Mouse (Mus musculus): ENCODE results near the gene Rpl7l1.

Rpl7l1 gene

GRCm38 (mm10) chr17:46776087-46776486, 6.4 kb downstream of the Rpl7l1 start:
- in situ Hi-C loops (cut with MboI, MseI) = loop anchor here in 1 of 2 experiments (10.0 kb wide), 1 partner anchor 1259 kb away; the partner anchor contains the start of gene 1700122O11Rik

- in situ Hi-C loops (cut with MboI, MseI) = loop anchor here in 1 of 2 experiments (10.0 kb wide), 1 partner anchor 1260 kb away; the partner anchor contains the start of gene 1700122O11Rik
Measured at GRCm38 (mm10) chr17:46775070-46775469, 7.4 kb downstream of the Rpl7l1 start.

DNA sequence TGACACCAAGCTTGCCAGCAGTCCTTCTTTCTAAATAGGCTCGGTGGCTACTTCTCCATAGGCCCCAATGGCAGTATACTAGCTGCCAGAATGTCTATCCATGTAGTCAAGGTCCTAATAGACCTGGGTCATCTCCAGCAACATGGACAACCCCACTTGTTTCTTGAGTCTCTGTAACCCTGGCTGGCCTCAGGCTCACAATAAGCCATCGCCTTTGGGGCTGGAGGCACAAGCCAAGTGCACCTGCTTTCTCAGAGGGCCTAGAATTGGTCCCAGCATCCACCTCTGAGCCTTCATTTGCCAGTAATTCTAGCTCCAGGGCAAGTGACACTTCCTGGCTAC, 8.4 kb downstream of the Rpl7l1 start:
- in situ Hi-C loops (cut with MboI, MseI) = loop anchor here (5.0 to 10.0 kb wide), 2 partner anchors 108 to 1261 kb away; partner anchors contain the start of gene 1700122O11Rik (in 1 of the 2)

DNA sequence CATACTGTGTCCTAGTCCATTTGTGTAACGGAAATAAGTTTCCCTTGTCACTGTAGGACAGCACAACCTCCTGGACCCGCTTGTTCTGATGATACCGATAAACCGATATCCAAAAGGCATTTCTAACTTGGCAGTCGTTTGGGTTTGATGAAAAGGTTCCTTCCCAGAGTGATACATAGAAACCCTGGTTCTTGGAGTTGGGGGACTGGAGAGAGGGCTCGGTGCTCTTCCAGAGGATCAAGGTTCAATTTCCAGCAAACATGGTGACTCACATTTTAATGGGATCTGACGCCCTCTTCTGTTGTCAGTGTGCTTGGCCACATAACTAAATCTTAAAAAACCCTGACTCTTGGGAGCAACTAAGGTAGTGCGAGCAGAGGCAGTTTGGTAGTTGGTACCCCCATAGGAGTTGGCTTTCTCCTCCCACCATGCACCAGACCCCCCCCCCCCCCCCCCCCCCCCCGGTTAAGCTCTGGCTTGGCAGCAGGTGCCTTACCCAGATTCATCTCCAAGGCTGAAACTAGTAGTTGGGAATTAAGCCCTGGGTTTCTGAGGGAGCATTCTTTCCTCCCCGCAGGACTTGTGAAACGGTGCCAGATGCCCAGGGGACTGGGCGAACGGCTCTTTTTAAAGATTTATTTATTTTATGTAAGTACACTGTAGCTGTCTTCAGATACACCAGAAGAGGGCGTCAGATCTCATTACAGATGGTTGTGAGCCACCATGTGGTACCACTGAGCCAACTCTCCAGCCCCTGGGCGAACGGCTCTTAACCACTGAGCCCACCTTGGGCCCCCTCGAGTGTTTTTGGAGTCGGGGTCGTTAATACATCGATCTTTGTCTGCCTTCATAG, 9.0 kb downstream of the Rpl7l1 start:
- in situ Hi-C loops (cut with MboI, MseI) = loop anchor here (5.0 to 10.0 kb wide), 2 partner anchors 109 to 1261 kb away; partner anchors contain the start of gene 1700122O11Rik (in 1 of the 2)

GRCm38 (mm10) chr17:46772404-46773277, 9.8 kb downstream of the Rpl7l1 start, which contains the start of gene 2310039H08Rik:
TSS of gene 2310039H08Rik (plus strand) at chr17:46772635.
- in situ Hi-C loops (cut with MboI, MseI) = loop anchor here (5.0 to 10.0 kb wide), 2 partner anchors 110 to 1262 kb away; partner anchors contain the start of gene 1700122O11Rik (in 1 of the 2)

DNA sequence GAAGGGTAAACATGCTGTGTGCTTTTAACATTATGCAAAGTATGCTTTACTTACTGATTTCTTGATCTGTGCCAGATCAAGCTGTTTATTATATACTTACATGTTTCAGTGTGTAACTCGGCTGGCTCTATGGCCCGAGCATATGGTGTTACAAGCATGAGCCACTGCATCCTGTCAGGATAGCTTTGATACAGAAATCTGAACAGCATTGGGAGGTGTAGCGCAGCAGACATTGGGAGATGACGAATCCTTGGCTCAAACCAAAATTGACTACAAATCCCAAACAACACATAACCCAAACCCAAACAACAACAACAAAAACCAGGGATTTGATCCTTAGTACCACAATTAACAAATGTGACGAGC, 10.5 kb downstream of the Rpl7l1 start:
- in situ Hi-C loops (cut with MboI, MseI) = loop anchor here (5.0 to 10.0 kb wide), 2 partner anchors 110 to 1263 kb away; partner anchors contain the start of gene 1700122O11Rik (in 1 of the 2)

DNA sequence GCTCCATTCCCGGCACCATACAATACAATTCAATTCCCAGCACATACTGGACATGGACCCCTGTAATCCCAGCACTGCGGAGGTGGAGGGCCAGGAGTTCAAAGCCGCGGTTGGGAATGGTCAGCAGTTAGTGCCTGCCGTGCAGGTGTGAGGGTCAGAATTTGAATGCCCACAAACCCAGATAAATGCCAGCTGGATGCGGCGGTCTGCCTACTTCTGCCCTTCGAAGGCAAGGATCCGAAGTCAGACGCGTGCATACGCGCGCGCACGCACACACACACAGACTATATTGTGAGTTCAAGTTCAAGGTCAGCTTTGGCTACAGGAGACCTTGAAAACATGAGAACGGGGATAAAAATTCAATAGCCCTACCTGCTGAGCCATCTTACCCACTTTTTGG, 10.9 kb downstream of the Rpl7l1 start:
- in situ Hi-C loops (cut with MboI, MseI) = loop anchor here (5.0 to 10.0 kb wide), 2 partner anchors 111 to 1263 kb away; partner anchors contain the start of gene 1700122O11Rik (in 1 of the 2)

DNA sequence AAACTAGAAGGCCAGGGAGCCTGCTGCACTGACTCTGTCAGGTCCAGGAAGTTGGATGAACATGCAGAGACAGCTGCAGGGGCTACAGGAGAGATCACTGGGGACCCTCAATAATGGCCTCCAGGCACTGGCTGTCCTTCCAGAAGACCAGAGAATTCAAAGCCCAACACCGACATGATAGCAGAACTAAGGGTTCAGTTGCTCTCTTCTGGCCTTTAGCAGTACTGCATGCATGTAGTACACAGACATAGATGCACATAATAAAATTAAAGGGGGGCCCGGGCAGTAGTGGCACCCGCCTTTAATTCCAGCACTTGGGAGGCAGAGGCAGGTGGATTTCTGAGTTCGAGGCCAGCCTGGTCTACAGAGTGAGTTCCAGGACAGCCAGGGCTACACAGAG, 11.4 kb downstream of the Rpl7l1 start:
- in situ Hi-C loops (cut with MboI, MseI) = loop anchor here (5.0 to 10.0 kb wide), 2 partner anchors 111 to 1264 kb away; partner anchors contain the start of gene 1700122O11Rik (in 1 of the 2)

DNA sequence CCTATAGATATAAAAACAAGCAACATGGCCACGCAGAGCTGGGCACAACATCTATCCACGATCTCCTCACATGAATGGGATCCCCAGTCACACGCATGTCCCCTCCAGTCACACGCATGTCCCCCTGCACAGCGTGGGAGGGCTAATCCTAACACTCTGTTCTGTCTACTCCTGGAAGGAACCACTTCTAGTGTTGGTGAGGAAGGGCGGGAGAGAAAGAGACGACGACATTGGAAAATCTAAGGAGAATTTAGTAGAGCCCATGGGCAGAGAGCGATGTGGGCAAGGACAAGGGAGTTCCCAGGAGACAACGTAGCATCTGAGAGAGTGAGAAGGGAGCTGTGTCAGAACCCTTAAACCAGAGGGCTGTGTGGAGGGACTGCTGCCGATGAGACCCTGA, 11.9 kb downstream of the Rpl7l1 start:
- in situ Hi-C loops (cut with MboI, MseI) = loop anchor here (5.0 to 10.0 kb wide), 2 partner anchors 112 to 1264 kb away; partner anchors contain the start of gene 1700122O11Rik (in 1 of the 2)

GRCm38 (mm10) chr17:46767868-46768267, 14.6 kb downstream of the Rpl7l1 start:
- in situ Hi-C loops (cut with MboI, MseI) = loop anchor here in 1 of 2 experiments (10.0 kb wide), 1 partner anchor 1013 kb away; no protein-coding TSS in a partner anchor

- in situ Hi-C loops (cut with MboI, MseI) = loop anchor here in 1 of 2 experiments (10.0 kb wide), 1 partner anchor 1010 kb away; no protein-coding TSS in a partner anchor
Measured at GRCm38 (mm10) chr17:46764916-46765315, 17.6 kb downstream of the Rpl7l1 start.

- in situ Hi-C loops (cut with MboI, MseI) = loop anchor here in 1 of 2 experiments (10.0 kb wide), 1 partner anchor 1009 kb away; no protein-coding TSS in a partner anchor
Measured at GRCm38 (mm10) chr17:46763544-46763943, 18.9 kb downstream of the Rpl7l1 start, which contains the start of gene Ptcra. TSS of gene Ptcra (minus strand) at chr17:46763712.

DNA sequence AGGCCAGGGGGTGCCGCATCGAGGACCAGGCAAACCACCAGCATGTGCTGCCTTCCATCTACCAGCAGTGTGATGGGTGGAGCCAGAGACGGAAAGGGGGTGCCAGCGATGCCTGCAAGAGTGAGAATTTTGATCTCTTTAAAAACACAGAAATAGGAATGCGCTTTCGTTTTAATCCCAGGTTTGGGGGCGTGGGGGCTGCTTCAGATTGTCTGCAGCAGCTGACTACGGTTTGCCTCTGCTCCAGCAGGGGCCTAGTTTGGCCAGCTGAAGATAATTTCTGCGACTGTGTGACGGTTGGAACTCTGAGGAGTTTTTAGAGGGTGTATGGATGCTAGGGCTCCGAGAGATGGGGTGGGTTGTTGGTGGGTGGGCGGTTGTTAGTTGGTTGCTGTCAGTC, 23.7 kb downstream of the Rpl7l1 start:
- in situ Hi-C loops (cut with MboI, MseI) = no loop called here

GRCm38 (mm10) chr17:46751794-46752556, 30.5 kb downstream of the Rpl7l1 start, which contains the start of gene Cnpy3:
TSS of gene Cnpy3 (minus strand) at chr17:46752214.
- in situ Hi-C loops (cut with MboI, MseI) = no loop called here

- in situ Hi-C loops (cut with MboI, MseI) = no loop called here
Measured at GRCm38 (mm10) chr17:46751056-46751793, 31.2 kb downstream of the Rpl7l1 start.

- in situ Hi-C loops (cut with MboI, MseI) = no loop called here
Measured at GRCm38 (mm10) chr17:46750580-46750979, 31.9 kb downstream of the Rpl7l1 start.

DNA sequence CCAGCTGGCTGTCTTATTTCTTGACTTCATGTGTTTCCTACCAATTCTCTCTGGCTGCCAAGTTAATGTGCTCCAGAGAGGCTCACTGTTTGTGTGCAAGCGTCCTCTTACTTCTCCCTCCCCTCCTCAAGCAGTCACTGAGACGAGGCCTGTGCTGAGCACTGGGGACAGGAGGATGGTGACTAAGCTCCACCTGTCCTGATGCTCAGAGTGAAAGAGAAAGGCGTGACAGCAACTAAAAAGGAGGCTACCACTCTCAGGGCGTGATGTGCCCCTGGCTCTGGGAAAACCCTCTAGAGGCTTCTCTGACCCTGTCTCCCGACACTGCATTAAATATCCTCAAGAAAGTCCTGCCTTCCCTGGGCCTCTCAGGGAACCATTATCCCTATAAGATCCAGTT, 33.2 kb downstream of the Rpl7l1 start:
- in situ Hi-C loops (cut with MboI, MseI) = no loop called here

DNA sequence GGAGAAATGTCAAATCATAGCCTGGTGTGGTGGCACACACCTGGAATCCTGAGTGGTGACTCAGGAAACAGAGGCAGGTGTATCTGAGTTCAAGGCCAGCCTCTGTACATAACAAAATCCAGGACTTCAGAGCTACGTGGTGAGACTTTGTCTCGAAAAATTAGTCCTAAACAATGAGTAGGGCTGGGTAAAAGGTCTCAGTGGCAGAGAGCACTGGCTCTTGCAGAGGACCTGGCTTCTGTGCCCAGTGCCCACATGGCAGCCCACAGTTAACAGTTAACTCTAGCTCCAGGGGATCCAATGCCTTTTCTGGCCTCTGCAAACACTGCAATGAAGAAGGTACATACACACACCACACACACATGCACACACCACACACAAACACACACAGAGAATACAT, 34.7 kb downstream of the Rpl7l1 start:
- in situ Hi-C loops (cut with MboI, MseI) = no loop called here

GRCm38 (mm10) chr17:46747234-46747633, 35.2 kb downstream of the Rpl7l1 start:
- in situ Hi-C loops (cut with MboI, MseI) = no loop called here

Data from T-helper 17 cell (primary cell).